Mouse (Mus musculus) MEL (cell line): ENCODE measurements around the gene Trim59.

Source experiments
- CTCF ChIP-seq, 3 experiments: IDR thresholded peaks in 2 of 3; conservative IDR thresholded peaks in 1 of 3; 2 replicates each; pipeline ENCODE4 v1.5.1; 2011 to 2012; ENCODE audit warnings: low read length in 3 of 3, low read depth in 2 of 3, mild to moderate bottlenecking in 2 of 3, improper control_type of control experiment in 1 of 3, inconsistent platforms in 1 of 3, mixed read lengths in 1 of 3, moderate library complexity in 1 of 3; ENCODE audit not compliant: control insufficient read depth in 1 of 3, insufficient read depth in 1 of 3, poor library complexity in 1 of 3, severe bottlenecking in 1 of 3
- MYC ChIP-seq: IDR thresholded peaks from 2 replicates; pipeline ENCODE4 v1.6.1; 2011; ENCODE audit warnings: low read depth, mild to moderate bottlenecking, low read length, improper control_type of control experiment, moderate library complexity

GRCm38 (mm10) chr3:69045400-69045703, 797 bp upstream of the Trim59 start:
- TF ChIP-seq CTCF (IDR thresholded peaks at IDR 0.05 in 2 of 3, conservative IDR thresholded peaks at IDR 0.05 in 1 of 3; ENCODE audit: control insufficient read depth in 1 of 3, insufficient read depth in 1 of 3, low read depth in 2 of 3, low read length in 3 of 3, poor library complexity in 1 of 3, severe bottlenecking in 1 of 3): no peak
- no peak for TF ChIP-seq MYC
